Mouse (Mus musculus) MEL (cell line): ENCODE measurements at regions not wholly inside any gene's neighbourhood (a gene's known extent, or its start where the extent isn't known, plus 50 kb on each side); places are given as distances from the start of the nearest gene placed in this dataset.

Experiments used
- DNase-seq: peaks from one replicate; pipeline ENCODE4 v3.0.0; 2011; ENCODE audit warnings: low read depth, low spot score
- H3K27ac ChIP-seq: 2 replicates; pipeline ENCODE4 v1.5.1; 2012; ENCODE audit warnings: low read depth, mild to moderate bottlenecking, control low read depth, low read length, moderate library complexity; ENCODE audit not compliant: control insufficient read depth
- H3K27me3 ChIP-seq, 2 experiments: fragments of 150-350 bp in 1 of 2; sonication (generic) in 1 of 2; 2 replicates each; pipeline ENCODE4 v1.6.1; 2012; ENCODE audit warnings: low read length in 2 of 2, mild to moderate bottlenecking in 2 of 2, improper control_type of control experiment in 1 of 2, moderate library complexity in 1 of 2; ENCODE audit not compliant: insufficient read depth in 2 of 2, control insufficient read depth in 1 of 2
- H3K36me3 ChIP-seq, 2 experiments: 2 replicates each; pipeline ENCODE4 v1.6.1; 2012 to 2014; ENCODE audit warnings: low read length in 2 of 2, improper control_type of control experiment in 1 of 2, inconsistent platforms in 1 of 2, mild to moderate bottlenecking in 1 of 2; ENCODE audit not compliant: insufficient read depth in 2 of 2, control insufficient read depth in 1 of 2
- H3K4me1 ChIP-seq, 2 experiments: fragments of 150-350 bp in 1 of 2; sonication (generic) in 1 of 2; 2 replicates each; pipeline ENCODE4 v1.6.1; 2012; ENCODE audit warnings: low read length in 2 of 2, improper control_type of control experiment in 1 of 2, mild to moderate bottlenecking in 1 of 2; ENCODE audit not compliant: insufficient read depth in 2 of 2, control insufficient read depth in 1 of 2
- H3K4me3 ChIP-seq, 2 experiments: fragments of 150-350 bp in 1 of 2; sonication (generic) in 1 of 2; 2 replicates each; pipeline ENCODE4 v1.5.1; 2012; ENCODE audit warnings: low read depth in 2 of 2, low read length in 2 of 2, mild to moderate bottlenecking in 2 of 2, moderate library complexity in 2 of 2, control low read depth in 1 of 2, improper control_type of control experiment in 1 of 2; ENCODE audit not compliant: control insufficient read depth in 1 of 2, insufficient read depth in 1 of 2
- H3K79me2 ChIP-seq: 2 replicates; pipeline ENCODE4 v1.6.1; 2012; ENCODE audit warnings: mild to moderate bottlenecking, low read length, moderate library complexity; ENCODE audit not compliant: control insufficient read depth, poor library complexity, insufficient read depth
- H3K9ac ChIP-seq: 2 replicates; pipeline ENCODE4 v1.6.1; 2012; ENCODE audit warnings: low read depth, mild to moderate bottlenecking, control low read depth, low read length, moderate library complexity; ENCODE audit not compliant: control insufficient read depth, poor library complexity, severe bottlenecking
- H3K9me3 ChIP-seq: fragments of 150-350 bp; sonication (generic); replicated peaks from 2 replicates; pipeline ENCODE4 v1.6.1; 2012; ENCODE audit warnings: mild to moderate bottlenecking, low read length, improper control_type of control experiment, moderate library complexity; ENCODE audit not compliant: insufficient read depth
- BHLHE40 ChIP-seq: IDR thresholded peaks from 2 replicates; pipeline ENCODE4 v1.6.1; 2012; ENCODE audit warnings: low read depth, mild to moderate bottlenecking, inconsistent platforms, low read length, improper control_type of control experiment, borderline replicate concordance
- CHD1 ChIP-seq: IDR thresholded peaks from 2 replicates; pipeline ENCODE4 v1.6.1; 2012; ENCODE audit warnings: low read depth, mild to moderate bottlenecking, inconsistent platforms, low read length, improper control_type of control experiment
- CTCF ChIP-seq, 3 experiments: IDR thresholded peaks in 2 of 3; conservative IDR thresholded peaks in 1 of 3; 2 replicates each; pipeline ENCODE4 v1.5.1; 2011 to 2012; ENCODE audit warnings: low read length in 3 of 3, low read depth in 2 of 3, mild to moderate bottlenecking in 2 of 3, improper control_type of control experiment in 1 of 3, inconsistent platforms in 1 of 3, mixed read lengths in 1 of 3, moderate library complexity in 1 of 3; ENCODE audit not compliant: control insufficient read depth in 1 of 3, insufficient read depth in 1 of 3, poor library complexity in 1 of 3, severe bottlenecking in 1 of 3
- ELF1 ChIP-seq: IDR thresholded peaks from 2 replicates; pipeline ENCODE4 v1.6.1; 2014; ENCODE audit warnings: low read depth, mild to moderate bottlenecking, inconsistent platforms, low read length, improper control_type of control experiment, moderate library complexity
- EP300 ChIP-seq, 2 experiments: IDR thresholded peaks; 2 replicates each; pipeline ENCODE4 v1.6.1; 2011; ENCODE audit warnings: improper control_type of control experiment in 2 of 2, low read length in 2 of 2, low read depth in 1 of 2, mild to moderate bottlenecking in 1 of 2
- ETS1 ChIP-seq: IDR thresholded peaks from 2 replicates; pipeline ENCODE4 v1.6.1; 2012; ENCODE audit warnings: low read depth, mild to moderate bottlenecking, inconsistent platforms, low read length, improper control_type of control experiment, moderate library complexity
- GATA1 ChIP-seq: IDR thresholded peaks from 2 replicates; pipeline ENCODE4 v1.6.1; 2011; ENCODE audit warnings: low read depth, low read length, improper control_type of control experiment
- HCFC1 ChIP-seq: IDR thresholded peaks from 2 replicates; pipeline ENCODE4 v1.6.1; 2012; ENCODE audit warnings: low read depth, mild to moderate bottlenecking, inconsistent platforms, low read length, improper control_type of control experiment, moderate library complexity
- JUND ChIP-seq: IDR thresholded peaks from 2 replicates; pipeline ENCODE4 v1.6.1; 2011; ENCODE audit warnings: low read depth, mild to moderate bottlenecking, improper control_type of control experiment, low read length
- KAT2A ChIP-seq: conservative IDR thresholded peaks from 2 replicates; pipeline ENCODE4 v1.6.1; 2012; ENCODE audit warnings: low read depth, low read length, improper control_type of control experiment, inconsistent platforms
- MAFK ChIP-seq: IDR thresholded peaks from 2 replicates; pipeline ENCODE4 v1.6.1; 2011; ENCODE audit warnings: low read depth, mild to moderate bottlenecking, low read length, improper control_type of control experiment, borderline replicate concordance
- MAX ChIP-seq: IDR thresholded peaks from 2 replicates; pipeline ENCODE4 v1.6.1; 2011; ENCODE audit warnings: low read length, improper control_type of control experiment
- MAZ ChIP-seq: IDR thresholded peaks from 2 replicates; pipeline ENCODE4 v1.6.1; 2012; ENCODE audit warnings: low read depth, mild to moderate bottlenecking, inconsistent platforms, low read length, improper control_type of control experiment
- MXI1 ChIP-seq: IDR thresholded peaks from 2 replicates; pipeline ENCODE4 v1.6.1; 2011; ENCODE audit warnings: mild to moderate bottlenecking, low read depth, low read length, improper control_type of control experiment
- MYB ChIP-seq: IDR thresholded peaks from 2 replicates; pipeline ENCODE4 v1.6.1; 2011; ENCODE audit warnings: mild to moderate bottlenecking, low read depth, low read length, improper control_type of control experiment
- SMC3 ChIP-seq: IDR thresholded peaks from 2 replicates; pipeline ENCODE4 v1.6.1; 2011; ENCODE audit warnings: low read depth, low read length, improper control_type of control experiment
- TAL1 ChIP-seq: IDR thresholded peaks from 2 replicates; pipeline ENCODE4 v1.6.1; 2012; ENCODE audit warnings: mild to moderate bottlenecking, inconsistent platforms, low read length, moderate library complexity, mixed read lengths
- TBP ChIP-seq: IDR thresholded peaks from 2 replicates; pipeline ENCODE4 v1.8.0; 2011; ENCODE audit warnings: low read depth, low read length, improper control_type of control experiment
- TCF12 ChIP-seq: IDR thresholded peaks from 2 replicates; pipeline ENCODE4 v1.6.1; 2014; ENCODE audit warnings: low read depth, mild to moderate bottlenecking, inconsistent platforms, low read length, improper control_type of control experiment, moderate library complexity
- ZMIZ1 ChIP-seq: IDR thresholded peaks from 2 replicates; pipeline ENCODE4 v1.6.1; 2012; ENCODE audit warnings: low read depth, mild to moderate bottlenecking, inconsistent platforms, low read length, improper control_type of control experiment, moderate library complexity

GRCm38 (mm10) chr13:112044372-112044771 is 235.6 kb upstream of the Map3k1 start:
- Histone ChIP-seq H3K9me3 (no peaks in the 10 kb centered on the region), H3K9ac (no peak overlapping the region), H3K79me2 (no peaks in the 10 kb centered on the region), H3K4me1 (no peaks in the 10 kb centered on the region), H3K27me3 (peaks cover 0 to 2% of the 10 kb centered on the region in 2 experiments; a peak in 1 of 4 replicates), H3K4me3 (no peak overlapping the region), H3K36me3 (no peaks in the 10 kb centered on the region), H3K27ac (no peak overlapping the region)
- DNase-seq: no peak
- TF ChIP-seq CTCF (IDR thresholded peaks at IDR 0.05 in 2 of 3, conservative IDR thresholded peaks at IDR 0.05 in 1 of 3; ENCODE audit: control insufficient read depth in 1 of 3, insufficient read depth in 1 of 3, low read depth in 2 of 3, low read length in 3 of 3, poor library complexity in 1 of 3, severe bottlenecking in 1 of 3): no peak
- no peak for TF ChIP-seq TBP
- no peak for TF ChIP-seq HCFC1
- no peak for TF ChIP-seq TAL1

- DNase-seq: no peak
- Histone ChIP-seq H3K27me3 (no peaks in the 10 kb centered on the region), H3K79me2 (no peaks in the 10 kb centered on the region), H3K36me3 (no peaks in the 10 kb centered on the region), H3K4me3 (no peak overlapping the region), H3K4me1 (no peaks in the 10 kb centered on the region), H3K27ac (no peak overlapping the region), H3K9me3 (no peaks in the 10 kb centered on the region), H3K9ac (no peak overlapping the region)
- no peak for TF ChIP-seq CHD1
- no peak for TF ChIP-seq TCF12
- TF ChIP-seq MAX: no peak
- no peak for TF ChIP-seq ELF1
- no peak for TF ChIP-seq EP300 (IDR thresholded peaks at IDR 0.05; ENCODE audit: low read depth in 1 of 2, low read length in 2 of 2)
- TF ChIP-seq MAFK: no peak
- no peak for TF ChIP-seq MAZ
Observed at GRCm38 (mm10) chr13:112046247-112047211, 237.7 kb upstream of the Map3k1 start.

- no peak for TF ChIP-seq JUND
- no peak for TF ChIP-seq MXI1
- TF ChIP-seq KAT2A: no peak
- no peak for TF ChIP-seq SMC3
- TF ChIP-seq ETS1: no peak
- TF ChIP-seq CTCF (IDR thresholded peaks at IDR 0.05 in 2 of 3, conservative IDR thresholded peaks at IDR 0.05 in 1 of 3; ENCODE audit: control insufficient read depth in 1 of 3, insufficient read depth in 1 of 3, low read depth in 2 of 3, low read length in 3 of 3, poor library complexity in 1 of 3, severe bottlenecking in 1 of 3): no peak
- TF ChIP-seq BHLHE40: no peak
- no peak for TF ChIP-seq GATA1
- no peak for TF ChIP-seq TCF12
- no peak for TF ChIP-seq ZMIZ1
- TF ChIP-seq MYB: no peak
- no peak for TF ChIP-seq HCFC1
- TF ChIP-seq ELF1: no peak
Observed at GRCm38 (mm10) chr13:112047408-112047807, 238.6 kb upstream of the Map3k1 start.

More at GRCm38 (mm10) chr13:112047408-112047807, 238.6 kb upstream of the Map3k1 start:
- Histone ChIP-seq H3K4me3 (no peak overlapping the region), H3K27ac (no peak overlapping the region), H3K9me3 (no peaks in the 10 kb centered on the region), H3K79me2 (no peaks in the 10 kb centered on the region), H3K4me1 (no peaks in the 10 kb centered on the region), H3K36me3 (no peaks in the 10 kb centered on the region), H3K27me3 (no peaks in the 10 kb centered on the region), H3K9ac (no peak overlapping the region)
- no peak for DNase-seq
